Mouse (Mus musculus) G1E (cell line): Measurements from ENCODE around the gene Cdca3. TPM values are rescaled to one million over a fixed set of nuclear protein-coding genes. Genes with fewer than 3 reads are reported as not detected.

ENCODE experiments used
- ATAC-seq: 2 replicates; pipeline ENCODE4 v1.8.0; 2016; ENCODE audit warnings: mild to moderate bottlenecking; ENCODE audit not compliant: insufficient number of reproducible peaks, poor library complexity, low FRiP score, severe bottlenecking; ENCODE audit errors: extremely low read depth
- DNase-seq: peaks from one replicate; pipeline ENCODE4 v3.0.0; 2012; ENCODE audit warnings: low spot score
- H3K27me3 ChIP-seq: 2 replicates; pipeline ENCODE4 v1.6.1; 2012; ENCODE audit warnings: mild to moderate bottlenecking, low read length, inconsistent platforms; ENCODE audit not compliant: insufficient read depth
- H3K36me3 ChIP-seq: replicated peaks from 2 replicates; pipeline ENCODE3; 2012; ENCODE audit warnings: mild to moderate bottlenecking, inconsistent platforms
- H3K4me1 ChIP-seq: 2 replicates; pipeline ENCODE4 v1.6.1; 2012; ENCODE audit warnings: low read depth, low read length, inconsistent platforms, mixed read lengths; ENCODE audit not compliant: insufficient read depth
- H3K4me3 ChIP-seq: 2 replicates; pipeline ENCODE4 v1.5.1; 2012; ENCODE audit warnings: low read depth, mild to moderate bottlenecking, inconsistent platforms, low read length, moderate library complexity, mixed read lengths
- H3K9me3 ChIP-seq: replicated peaks from 2 replicates; pipeline ENCODE4 v1.6.1; 2012; ENCODE audit warnings: inconsistent platforms
- CTCF ChIP-seq: IDR thresholded peaks from 2 replicates; pipeline ENCODE4 v1.5.1; 2012; ENCODE audit warnings: low read depth, low read length, inconsistent platforms, mixed read lengths
- GATA1 ChIP-seq: IDR thresholded peaks from 2 replicates; pipeline ENCODE4 v1.6.1; 2012; ENCODE audit warnings: borderline replicate concordance, low read length, inconsistent platforms, mixed read lengths
- GATA2 ChIP-seq: IDR thresholded peaks from 2 replicates; pipeline ENCODE4 v1.6.1; 2012; ENCODE audit warnings: low read depth, low read length, inconsistent platforms, borderline replicate concordance
- POLR2AphosphoS5 ChIP-seq: IDR thresholded peaks from 2 replicates; pipeline ENCODE4 v1.6.1; 2012; ENCODE audit warnings: low read depth, low read length, inconsistent platforms; ENCODE audit not compliant: insufficient replicate concordance
- TAL1 ChIP-seq: conservative IDR thresholded peaks from 2 replicates; pipeline ENCODE4 v1.6.1; 2012; ENCODE audit warnings: low read depth, low read length, inconsistent platforms, mixed read lengths
- polyA plus RNA-seq: library from polyadenylated mRNA; stranded (reverse); fragments of >175 nt; gene quantifications from 2 replicates; pipeline ENCODE4 v1.2.3, GENCODE M21; 2012
- total RNA-seq, 2 experiments: library from RNA; stranded (forward) in 1 of 2; stranded (reverse) in 1 of 2; fragments of 200-1000 nt in 1 of 2; fragments of >200 nt in 1 of 2; fragmentation: Nextera tagmentation in 1 of 2; gene quantifications; 2 replicates each; pipeline ENCODE4 v1.2.3; 2014 to 2017

The Cdca3 gene
- total and polyA plus RNA-seq, 3 experiments: 50.9 to 137 (median 109) TPM

DNA sequence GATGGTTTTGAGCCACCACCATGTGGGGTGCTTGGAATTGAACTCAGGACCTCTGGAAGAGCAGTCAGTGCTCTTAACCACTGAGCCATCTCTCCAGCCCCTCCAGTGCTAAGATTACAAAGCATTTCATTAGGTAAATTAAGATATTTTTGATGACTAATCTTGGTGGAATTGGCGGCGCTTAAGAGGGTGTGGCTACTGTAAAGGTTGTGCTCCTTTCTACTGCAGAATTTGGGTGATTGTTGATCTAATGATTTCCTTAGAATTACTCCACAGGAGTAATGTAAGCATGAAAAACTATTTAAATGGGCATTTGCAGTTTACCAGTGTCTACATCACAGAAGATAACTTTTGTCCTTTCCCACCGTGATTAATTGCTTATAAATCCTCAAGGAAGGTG is 25.0 kb upstream of the Cdca3 start:
- peaks cover 14% of the 10 kb centered on the region for H3K36me3 ChIP-seq
- no peak overlapping the region for H3K4me3 ChIP-seq
- no peaks in the 10 kb centered on the region for H3K9me3 ChIP-seq
- no peak for DNase-seq
- H3K27me3 ChIP-seq: no peaks in the 10 kb centered on the region
- ATAC-seq: no peak
- TF ChIP-seq TAL1 (no peak), POLR2AphosphoS5 (no peak), GATA1 (no peak), CTCF (no peak), GATA2 (no peak)
- peaks cover 52% of the 10 kb centered on the region for H3K4me1 ChIP-seq

DNA sequence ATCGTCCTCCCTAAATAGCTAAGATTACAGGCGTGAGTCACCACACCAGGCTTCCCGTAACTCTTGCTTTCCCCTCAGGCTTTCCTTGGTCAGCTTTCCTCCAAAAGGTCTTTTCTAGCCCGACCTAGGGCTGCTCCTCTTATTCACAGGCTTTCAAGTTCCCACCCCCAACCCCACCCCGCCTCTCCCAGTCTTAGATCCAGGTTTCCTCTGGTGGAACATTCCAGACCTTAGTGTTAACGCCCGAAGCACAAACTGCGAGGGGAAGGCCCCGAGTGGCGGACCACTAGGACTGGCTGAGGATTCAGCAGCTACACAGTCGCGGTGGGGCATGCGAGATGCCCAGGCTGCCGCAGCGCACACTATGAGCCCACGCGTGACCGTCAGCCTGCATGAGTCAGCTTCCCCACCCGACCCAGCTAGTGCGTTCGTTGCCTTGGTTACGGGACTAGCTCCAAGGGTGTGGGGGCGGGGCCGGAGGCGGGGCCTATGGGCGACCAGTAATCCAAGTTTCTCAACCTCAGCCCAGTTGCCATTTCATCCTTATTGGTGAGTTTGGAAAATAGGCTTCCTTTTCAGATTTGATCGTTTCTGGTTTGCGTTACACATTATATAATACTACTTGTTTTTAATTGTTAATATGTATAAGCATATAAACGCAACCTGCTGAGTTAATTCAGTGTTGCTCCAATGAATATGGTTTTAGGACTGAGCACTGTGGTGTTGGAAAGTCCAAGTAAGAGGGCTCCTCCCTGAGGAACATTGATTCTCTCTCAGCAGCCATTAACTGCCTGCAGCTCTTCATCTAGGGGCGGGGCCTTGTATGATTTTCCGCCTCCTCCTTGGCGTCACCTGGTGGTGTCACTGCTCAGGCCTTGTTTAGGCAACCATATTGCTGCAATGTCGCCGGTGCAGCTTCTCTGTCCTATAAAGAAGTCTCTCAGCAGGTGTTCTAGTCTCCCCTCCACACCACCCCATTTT is 23.7 kb upstream of the Cdca3 start:
- H3K4me1 ChIP-seq: peaks cover 65% of the 10 kb centered on the region

DNA sequence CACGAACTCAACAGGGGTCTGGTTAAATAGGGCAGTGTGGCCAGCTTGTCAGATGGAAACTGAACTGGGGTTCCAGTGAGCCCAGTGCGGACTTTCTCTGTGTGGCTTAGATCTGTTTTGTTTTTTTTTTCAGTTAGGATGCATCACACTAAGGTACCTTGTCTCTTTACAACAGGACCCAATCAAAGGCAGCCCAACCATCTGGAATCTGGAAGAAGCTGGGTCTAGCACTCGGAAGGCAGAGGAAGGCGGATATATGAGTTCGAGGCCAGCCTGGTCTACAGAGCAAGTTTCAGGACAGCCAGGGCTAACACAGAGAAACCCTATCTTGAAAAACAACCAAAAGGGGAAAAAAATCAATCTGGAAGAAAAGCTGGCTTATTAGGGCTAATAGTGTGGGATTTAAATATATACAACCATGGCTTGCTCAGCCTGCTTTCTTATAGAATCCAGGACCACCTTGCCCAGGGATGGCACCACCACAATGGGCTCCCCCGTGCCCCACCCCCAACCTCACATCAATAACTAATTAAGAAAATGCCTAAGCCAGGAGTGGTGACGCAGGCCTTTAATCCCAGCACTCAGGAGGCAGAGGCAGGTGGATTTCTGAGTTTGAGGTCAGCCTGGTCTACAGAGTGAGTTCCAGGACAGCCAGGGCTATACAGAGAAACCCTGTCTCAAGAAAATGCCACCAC is 22.8 kb upstream of the Cdca3 start:
- ATAC-seq (no peak), DNase-seq (no peak)
- Histone ChIP-seq H3K4me3 (peak overlapping the region; percentile 77; the same call in 1 of the 2 replicates), H3K27me3 (no peaks in the 10 kb centered on the region), H3K4me1 (peaks cover 74% of the 10 kb centered on the region), H3K36me3 (peaks cover 36% of the 10 kb centered on the region), H3K9me3 (no peaks in the 10 kb centered on the region)
- TF ChIP-seq TAL1 (no peak), GATA2 (no peak), GATA1 (no peak), CTCF (no peak), POLR2AphosphoS5 (no peak; the same call in 1 of the 2 replicates)

More for the DNA sequence above, 23.7 kb upstream of the Cdca3 start:
- Histone ChIP-seq H3K9me3 (no peaks in the 10 kb centered on the region), H3K27me3 (no peaks in the 10 kb centered on the region), H3K4me3 (peak overlapping the region; percentile 77), H3K36me3 (peaks cover 27% of the 10 kb centered on the region)
- TF ChIP-seq POLR2AphosphoS5 (0 out of 2 replicates have a peak, but pooled peaks have one; percentile 21), CTCF (no peak)
- ATAC-seq (peak; percentile 69), DNase-seq (peak; percentile 82)

DNA sequence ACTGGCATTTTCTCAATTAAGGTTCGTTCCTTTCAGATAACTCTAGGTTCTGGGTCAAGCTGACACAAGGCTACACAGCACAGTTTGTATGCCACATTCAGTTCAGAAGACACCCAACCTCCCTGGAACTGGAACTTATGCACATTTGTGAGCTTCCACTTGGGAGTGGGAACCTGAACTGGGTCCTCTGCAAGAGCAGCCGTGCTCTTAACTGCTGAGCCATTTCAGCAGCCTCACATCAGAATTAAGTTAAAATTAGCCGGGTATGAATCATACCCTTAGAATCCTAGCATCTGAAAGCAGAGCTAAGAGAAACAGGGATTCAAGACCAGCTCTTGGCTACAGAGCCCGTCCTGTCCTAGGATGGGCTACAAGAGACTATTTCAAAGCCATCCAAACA is 22.0 kb upstream of the Cdca3 start:
- Histone ChIP-seq H3K4me1 (peaks cover 81% of the 10 kb centered on the region), H3K4me3 (no peak overlapping the region)
- DNase-seq: no peak

DNA sequence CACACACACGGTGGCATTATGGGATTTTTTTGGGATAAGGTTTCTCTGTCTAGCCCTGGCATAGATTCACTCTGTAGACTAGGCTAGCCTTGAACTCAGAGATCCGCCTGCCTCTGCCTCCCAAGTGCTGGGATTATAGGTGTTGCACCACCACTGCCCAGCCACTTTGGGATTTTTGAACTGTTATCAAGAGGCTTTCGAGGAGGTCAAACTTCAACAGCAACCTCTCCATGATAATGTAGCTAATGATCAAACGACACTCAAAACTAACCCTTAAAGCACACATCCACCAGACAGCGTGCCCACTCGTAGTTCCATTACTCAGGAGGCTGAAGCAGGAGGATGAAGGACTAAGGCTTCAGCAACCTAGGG is 21.4 kb upstream of the Cdca3 start:
- Histone ChIP-seq H3K4me3 (peak overlapping the region; percentile 74; the same call in 1 of the 2 replicates), H3K9me3 (no peaks in the 10 kb centered on the region), H3K4me1 (peaks cover 82% of the 10 kb centered on the region), H3K27me3 (no peaks in the 10 kb centered on the region), H3K36me3 (peaks cover 50% of the 10 kb centered on the region)
- ATAC-seq (no peak), DNase-seq (no peak)
- no peak for TF ChIP-seq POLR2AphosphoS5
- TF ChIP-seq TAL1: no peak

More for the DNA sequence above, 22.0 kb upstream of the Cdca3 start:
- TF ChIP-seq GATA1 (no peak), POLR2AphosphoS5 (no peak), GATA2 (no peak), TAL1 (no peak), CTCF (no peak)
- peaks cover 44% of the 10 kb centered on the region for H3K36me3 ChIP-seq
- no peaks in the 10 kb centered on the region for H3K27me3 ChIP-seq
- no peaks in the 10 kb centered on the region for H3K9me3 ChIP-seq
- no peak for ATAC-seq

DNA sequence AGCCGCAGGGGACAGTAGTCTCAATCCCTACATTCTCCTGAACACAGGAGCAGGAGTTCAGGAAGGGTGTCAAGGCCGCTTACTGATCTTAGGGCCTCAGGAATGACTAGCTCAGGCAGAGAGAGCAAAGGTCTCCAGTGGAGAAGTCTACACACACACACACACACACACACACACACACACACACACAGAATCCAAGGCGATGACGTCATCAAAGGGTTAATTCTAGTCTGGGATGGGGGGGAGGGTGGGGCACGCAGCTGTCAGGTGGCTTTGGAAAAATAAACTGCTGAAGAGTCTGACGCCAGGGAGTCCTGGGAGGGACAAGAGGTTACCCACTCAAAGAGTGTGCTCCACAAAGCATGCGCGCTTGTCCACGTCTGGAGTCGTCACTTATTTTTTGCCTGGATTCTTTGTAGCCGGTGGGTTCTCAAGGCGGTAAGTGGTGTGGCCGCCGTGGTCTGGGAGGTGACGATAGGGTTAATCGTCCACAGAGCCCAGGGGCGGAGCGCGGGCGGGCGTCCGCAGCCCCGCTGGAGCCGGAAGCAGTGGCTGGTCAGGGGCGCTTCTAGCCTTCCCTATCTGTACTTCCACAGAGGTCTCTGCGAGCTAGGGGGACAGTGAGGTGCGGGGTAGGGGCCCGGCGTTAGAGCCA is 20.9 kb upstream of the Cdca3 start, which contains the start of gene Spsb2:
Gene Spsb2, plus strand, starts transcription at position 304 of the 655 bp plus-strand sequence.
- Histone ChIP-seq H3K9me3 (no peaks in the 10 kb centered on the region), H3K27me3 (no peaks in the 10 kb centered on the region), H3K4me3 (peak within 1 kb of the TSS; percentile 74), H3K36me3 (peaks cover 53% of the 10 kb centered on the region), H3K4me1 (peaks cover 82% of the 10 kb centered on the region)
- DNase-seq (no peak), ATAC-seq (peak; percentile 17)
- no peak; the same call in 1 of the 2 replicates for TF ChIP-seq POLR2AphosphoS5
- TF ChIP-seq GATA2: no peak
- no peak for TF ChIP-seq CTCF
- TF ChIP-seq GATA1: no peak
- TF ChIP-seq TAL1: no peak
